Mouse (Mus musculus) heart, adult 9 months (tissue): ENCODE measurements around the gene Myoz1.
A peak's percentile ranks its signal among the peaks of the same experiment; 100 is the strongest.
"Not testable (repeated sequence)": the region's sequence is repeated elsewhere in the genome, so short reads cannot be mapped to it uniquely, and the experiment has no call there.

Experiments
- DNase-seq, 2 experiments: peaks; one replicate each; pipeline ENCODE4 v3.0.0; 2022; ENCODE audit warnings: low spot score in 2 of 2

Myoz1 gene

GRCm38 (mm10) chr14:20638702-20639101 lies 17.6 kb downstream of the Myoz1 start:
- DNase-seq = no peak

GRCm38 (mm10) chr14:20637818-20638574 lies 18.3 kb downstream of the Myoz1 start:
- DNase-seq = no peak

- DNase-seq = not testable (repeated sequence)
Measured at GRCm38 (mm10) chr14:20636968-20637367, 19.4 kb downstream of the Myoz1 start.

GRCm38 (mm10) chr14:20635546-20635945 lies 20.8 kb downstream of the Myoz1 start:
- DNase-seq = no peak

GRCm38 (mm10) chr14:20631253-20631652 lies 25.1 kb downstream of the Myoz1 start:
- DNase-seq = no peak

GRCm38 (mm10) chr14:20626971-20627370 lies 29.4 kb downstream of the Myoz1 start:
- DNase-seq = no peak

GRCm38 (mm10) chr14:20626447-20626846 lies 29.9 kb downstream of the Myoz1 start:
- DNase-seq = no peak

- no peak for DNase-seq
Measured at GRCm38 (mm10) chr14:20622907-20623306, 33.4 kb downstream of the Myoz1 start.

GRCm38 (mm10) chr14:20622412-20622811 lies 33.9 kb downstream of the Myoz1 start:
- DNase-seq = no peak

GRCm38 (mm10) chr14:20621903-20622302 lies 34.4 kb downstream of the Myoz1 start:
- DNase-seq = no peak

GRCm38 (mm10) chr14:20619131-20619530 lies 37.2 kb downstream of the Myoz1 start:
- DNase-seq = no peak

GRCm38 (mm10) chr14:20618211-20618610 lies 38.1 kb downstream of the Myoz1 start:
- DNase-seq = no peak

- no peak for DNase-seq
Measured at GRCm38 (mm10) chr14:20616421-20616820, 39.9 kb downstream of the Myoz1 start.

- DNase-seq = no peak
Measured at GRCm38 (mm10) chr14:20615075-20615474, 41.3 kb downstream of the Myoz1 start.

- no peak for DNase-seq
Measured at GRCm38 (mm10) chr14:20612820-20613219, 43.5 kb downstream of the Myoz1 start.

GRCm38 (mm10) chr14:20610146-20610545 lies 46.2 kb downstream of the Myoz1 start:
- peak; percentile 65 to 78 for DNase-seq

GRCm38 (mm10) chr14:20609519-20609918 lies 46.8 kb downstream of the Myoz1 start:
- no peak for DNase-seq

- peak; percentile 41 to 48 for DNase-seq
Measured at GRCm38 (mm10) chr14:20607396-20608126, 48.8 kb downstream of the Myoz1 start.

GRCm38 (mm10) chr14:20601287-20601686 lies 55.1 kb downstream of the Myoz1 start:
- DNase-seq = no peak

- no peak for DNase-seq
Measured at GRCm38 (mm10) chr14:20600203-20600602, 56.1 kb downstream of the Myoz1 start.

GRCm38 (mm10) chr14:20599542-20599941 lies 56.8 kb downstream of the Myoz1 start:
- no peak for DNase-seq
